Mouse (Mus musculus): ENCODE data around the gene Serpina3i.

GRCm38 (mm10) chr12:104261041-104261440, 1.9 kb upstream of the Serpina3i start:
- TF ChIP-seq POLR2A (IDR thresholded peaks at IDR 0.05; ENCODE audit: insufficient read length, low read depth) (no peak), E2F4 (IDR thresholded peaks at IDR 0.05; ENCODE audit: insufficient read depth) (no peak), MYOD1 (IDR thresholded peaks at IDR 0.05; ENCODE audit: control insufficient read depth in 1 of 3, insufficient read length in 2 of 3, low read depth in 2 of 3) (no peak), POLR2AphosphoS2 (IDR thresholded peaks at IDR 0.05; ENCODE audit: insufficient read length, low read depth) (no peak), CEBPB (IDR thresholded peaks at IDR 0.05; ENCODE audit: insufficient read depth, poor library complexity, severe bottlenecking) (no peak), TCF12 (IDR thresholded peaks at IDR 0.05; ENCODE audit: insufficient read depth, poor library complexity, severe bottlenecking) (no peak)
